Mouse (Mus musculus): ENCODE results near the gene Gm5565. TPM values are rescaled to one million over a fixed set of nuclear protein-coding genes. Genes with fewer than 3 reads are reported as not detected.
"Not testable (repeated sequence)": the region's sequence is repeated elsewhere in the genome, so short reads cannot be mapped to it uniquely, and the experiment has no call there.

Gene Gm5565
- polyA plus RNA-seq, 1 experiment from 2014 or later, result not detected

DNA sequence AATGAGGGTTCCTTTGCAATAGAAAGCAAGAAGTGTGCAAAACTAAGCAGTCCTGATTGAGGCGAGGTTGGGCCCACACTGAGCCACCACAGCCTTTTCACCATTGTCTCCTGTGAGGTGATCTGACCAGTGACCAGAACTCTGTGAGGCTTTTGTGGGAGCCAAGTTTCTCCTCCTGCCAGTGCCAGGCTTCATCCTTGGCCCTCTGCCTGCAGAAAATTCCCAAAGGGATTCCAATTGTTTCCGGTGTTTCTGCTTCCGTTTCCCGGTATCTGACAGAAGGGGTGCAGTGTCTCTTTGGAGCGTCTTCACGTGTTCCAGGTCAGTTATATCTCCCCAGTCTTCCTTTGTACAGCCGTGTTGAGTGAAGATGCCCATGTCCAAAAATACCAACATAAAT is 28.4 kb upstream of the Gm5565 start:
- Histone ChIP-seq H3K4me2 (ENCODE audit: low read depth, low read length) (no peak overlapping the region), H3K9me3 (replicated peaks; ENCODE audit: control insufficient read depth, low read length) (no peaks in the 10 kb centered on the region), H3K27ac (ENCODE audit: low read length) (no peak overlapping the region), H3K4me1 (ENCODE audit: control insufficient read depth, insufficient read depth, low read length) (no peaks in the 10 kb centered on the region), H3K4me3 (replicated peaks; ENCODE audit: low read length) (no peak overlapping the region), H3K9ac (ENCODE audit: low read length) (no peak overlapping the region), H3K36me3 (ENCODE audit: control insufficient read depth, insufficient read depth, low read length) (no peaks in the 10 kb centered on the region), H3K27me3 (ENCODE audit: control insufficient read depth, insufficient read depth, low read length) (no peaks in the 10 kb centered on the region)
- ATAC-seq (ENCODE audit: insufficient read depth, low FRiP score), result no peak
- WGBS, result 87% methylated on average over 7 of the region's 7 CpGs

DNA sequence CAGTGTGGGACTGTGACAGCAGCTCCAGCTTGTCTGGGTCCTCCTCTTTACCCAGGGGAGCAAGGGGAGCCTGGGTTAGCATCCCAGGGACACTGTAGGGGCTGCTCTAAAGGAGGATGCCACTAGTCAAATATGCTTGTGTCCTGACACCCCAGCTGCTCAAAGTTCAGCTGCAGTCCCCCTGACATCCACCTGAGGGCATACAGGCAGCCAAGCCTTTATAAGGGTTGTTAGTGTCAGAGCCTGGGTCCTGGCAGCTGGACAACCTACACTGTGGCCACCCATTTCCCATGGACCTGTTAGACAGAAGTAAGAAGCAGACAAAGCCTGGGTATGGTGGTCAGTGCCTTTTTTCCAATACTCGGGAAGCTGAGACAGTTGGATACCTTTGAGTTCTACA is 27.8 kb upstream of the Gm5565 start:
- no peaks in the 10 kb centered on the region for H3K36me3 ChIP-seq (ENCODE audit: control insufficient read depth, insufficient read depth, low read length)
- WGBS, result 84% methylated on average over 1 of the region's 1 CpGs
- no peaks in the 10 kb centered on the region for H3K4me1 ChIP-seq (ENCODE audit: control insufficient read depth, insufficient read depth, low read length)
- no peaks in the 10 kb centered on the region for H3K27me3 ChIP-seq (ENCODE audit: control insufficient read depth, insufficient read depth, low read length)
- H3K9ac ChIP-seq (ENCODE audit: low read length), result no peak overlapping the region
- no peaks in the 10 kb centered on the region for H3K9me3 ChIP-seq (replicated peaks; ENCODE audit: control insufficient read depth, low read length)
- H3K4me3 ChIP-seq (replicated peaks; ENCODE audit: low read length), result no peak overlapping the region
- no peak overlapping the region for H3K27ac ChIP-seq (ENCODE audit: low read length)
- no peak for ATAC-seq (ENCODE audit: insufficient read depth, low FRiP score)
- H3K4me2 ChIP-seq (ENCODE audit: low read depth, low read length), result no peak overlapping the region

DNA sequence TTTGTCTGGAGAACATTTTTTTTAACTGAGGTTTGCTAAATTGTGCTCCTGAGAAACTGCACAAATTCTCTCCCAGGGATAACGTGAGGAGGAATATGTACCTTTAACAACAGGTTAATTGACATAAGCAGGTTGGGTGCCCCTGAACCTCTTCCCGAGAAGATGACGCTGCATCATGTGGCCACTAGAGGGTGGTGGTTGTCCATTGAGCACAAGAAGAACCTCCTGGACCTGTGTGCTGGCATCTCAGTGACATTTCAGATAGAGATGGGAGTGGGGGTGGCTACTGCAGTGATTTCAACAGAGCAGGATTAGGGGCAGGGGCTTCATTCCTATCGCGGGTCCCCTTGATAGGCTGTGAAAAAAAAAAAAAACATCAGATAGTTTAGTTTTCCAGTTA is 27.1 kb upstream of the Gm5565 start:
- H3K27me3 ChIP-seq (ENCODE audit: control insufficient read depth, insufficient read depth, low read length); H3K4me3 ChIP-seq (replicated peaks; ENCODE audit: low read length); H3K36me3 ChIP-seq (ENCODE audit: control insufficient read depth, insufficient read depth, low read length); H3K4me2 ChIP-seq (ENCODE audit: low read depth, low read length); H3K4me1 ChIP-seq (ENCODE audit: control insufficient read depth, insufficient read depth, low read length); ATAC-seq (ENCODE audit: insufficient read depth, low FRiP score); H3K27ac ChIP-seq (ENCODE audit: low read length); H3K9me3 ChIP-seq (replicated peaks; ENCODE audit: control insufficient read depth, low read length); H3K9ac ChIP-seq (ENCODE audit: low read length): not testable (repeated sequence)
- WGBS, result 22% methylated on average over 5 of the region's 5 CpGs

DNA sequence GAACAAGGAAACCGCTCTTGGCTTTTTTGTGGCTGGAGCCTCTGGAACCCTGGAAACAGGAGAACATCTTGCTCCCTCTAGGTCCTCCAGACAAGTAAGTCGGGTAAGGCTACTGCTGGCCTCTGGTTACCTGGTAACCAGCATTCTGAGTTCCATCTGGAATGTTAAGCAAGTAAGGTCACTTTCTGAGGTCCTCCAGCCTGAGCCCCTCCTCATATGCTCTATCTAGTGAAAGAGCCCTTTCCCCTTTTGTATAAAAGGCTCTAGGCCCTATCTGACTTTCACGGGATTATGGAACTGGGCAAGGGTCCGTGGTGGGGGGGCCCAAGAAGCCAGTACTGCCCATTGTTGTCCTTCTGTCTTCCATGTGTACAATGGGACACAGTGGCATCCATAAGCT is 24.9 kb upstream of the Gm5565 start, which contains the start of gene 1700001J03Rik:
1700001J03Rik (minus strand) TSS at position 101 of the 400 bp plus-strand sequence.
- H3K4me3 ChIP-seq (replicated peaks; ENCODE audit: low read length); H3K9me3 ChIP-seq (replicated peaks; ENCODE audit: control insufficient read depth, low read length); ATAC-seq (ENCODE audit: insufficient read depth, low FRiP score); H3K9ac ChIP-seq (ENCODE audit: low read length); H3K36me3 ChIP-seq (ENCODE audit: control insufficient read depth, insufficient read depth, low read length); H3K27ac ChIP-seq (ENCODE audit: low read length); H3K4me2 ChIP-seq (ENCODE audit: low read depth, low read length); H3K27me3 ChIP-seq (ENCODE audit: control insufficient read depth, insufficient read depth, low read length); H3K4me1 ChIP-seq (ENCODE audit: control insufficient read depth, insufficient read depth, low read length): not testable (repeated sequence)
- whole genome bisulfite sequencing, result 74% methylated on average over 4 of the region's 4 CpGs

DNA sequence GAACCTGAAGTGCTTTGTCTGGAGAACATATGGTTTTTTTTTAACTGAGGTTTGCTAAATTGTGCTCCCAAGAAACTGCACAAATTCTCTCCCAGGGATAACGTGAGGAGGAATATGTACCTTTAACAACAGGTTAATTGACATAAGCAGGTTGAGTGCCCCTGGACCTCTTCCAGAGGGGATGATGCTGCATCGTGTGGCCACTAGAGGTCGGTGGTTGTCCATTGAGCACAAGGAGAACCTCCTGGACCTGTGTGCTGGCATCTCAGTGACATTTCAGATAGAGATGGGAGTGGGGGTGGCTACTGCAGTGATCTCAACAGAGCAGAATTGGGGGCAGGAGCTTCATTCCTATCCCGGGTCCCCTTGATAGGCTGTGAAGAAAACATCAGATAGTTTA is 12.4 kb upstream of the Gm5565 start:
- H3K4me3 ChIP-seq (replicated peaks; ENCODE audit: low read length); H3K4me2 ChIP-seq (ENCODE audit: low read depth, low read length); H3K27me3 ChIP-seq (ENCODE audit: control insufficient read depth, insufficient read depth, low read length); H3K27ac ChIP-seq (ENCODE audit: low read length); H3K9ac ChIP-seq (ENCODE audit: low read length); H3K9me3 ChIP-seq (replicated peaks; ENCODE audit: control insufficient read depth, low read length); ATAC-seq (ENCODE audit: insufficient read depth, low FRiP score); H3K36me3 ChIP-seq (ENCODE audit: control insufficient read depth, insufficient read depth, low read length); H3K4me1 ChIP-seq (ENCODE audit: control insufficient read depth, insufficient read depth, low read length): not testable (repeated sequence)
- WGBS, result 50% methylated on average over 4 of the region's 4 CpGs

DNA sequence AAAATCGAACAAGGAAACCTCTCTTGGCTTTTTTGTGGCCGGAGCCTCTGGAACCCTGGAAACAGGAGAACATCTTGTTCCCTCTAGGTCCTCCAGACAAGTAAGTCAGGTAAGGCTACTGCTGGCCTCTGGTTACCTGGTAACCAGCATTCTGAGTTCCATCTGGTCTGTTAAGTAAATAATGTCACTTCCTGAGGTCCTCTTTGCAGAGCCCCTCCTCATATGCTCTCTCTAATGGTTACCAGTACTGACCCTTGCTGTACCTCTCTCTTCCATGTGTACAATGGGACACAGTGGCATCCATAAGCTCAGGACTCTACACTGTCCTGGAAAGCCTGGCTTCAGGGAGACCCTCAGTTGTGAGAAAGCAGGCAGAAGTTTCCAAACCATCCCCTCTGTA is 10.3 kb upstream of the Gm5565 start, which contains the start of gene Gm6309:
Gm6309 (minus strand) TSS at position 101 of the 400 bp plus-strand sequence.
- not testable (repeated sequence) for H3K9me3 ChIP-seq (replicated peaks; ENCODE audit: control insufficient read depth, low read length); H3K27ac ChIP-seq (ENCODE audit: low read length); H3K4me1 ChIP-seq (ENCODE audit: control insufficient read depth, insufficient read depth, low read length); H3K27me3 ChIP-seq (ENCODE audit: control insufficient read depth, insufficient read depth, low read length); ATAC-seq (ENCODE audit: insufficient read depth, low FRiP score); H3K4me3 ChIP-seq (replicated peaks; ENCODE audit: low read length); H3K9ac ChIP-seq (ENCODE audit: low read length); H3K36me3 ChIP-seq (ENCODE audit: control insufficient read depth, insufficient read depth, low read length); H3K4me2 ChIP-seq (ENCODE audit: low read depth, low read length)
- 75% methylated on average over 2 of the region's 2 CpGs for WGBS

DNA sequence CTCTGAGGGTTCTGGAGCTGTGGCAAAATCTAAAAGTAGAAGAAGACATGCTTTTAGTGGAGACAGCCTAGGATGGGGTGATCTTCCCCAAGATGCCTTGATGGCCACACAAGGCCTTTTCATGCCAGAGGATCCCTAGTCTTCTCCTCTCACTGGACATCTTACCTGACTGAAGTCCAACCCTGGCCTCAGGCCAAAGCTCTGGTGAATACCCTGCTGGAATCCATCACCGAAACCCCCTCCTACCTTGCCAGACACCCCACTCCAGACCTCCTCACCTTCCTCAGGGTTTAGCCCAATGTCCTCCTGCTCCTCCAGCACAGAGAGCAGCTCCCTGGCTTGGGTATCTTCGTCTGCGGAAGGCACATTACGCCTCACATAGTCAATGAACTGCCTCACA is 2.0 kb downstream of the Gm5565 start:
- H3K27ac ChIP-seq (ENCODE audit: low read length), result not testable (repeated sequence)

DNA sequence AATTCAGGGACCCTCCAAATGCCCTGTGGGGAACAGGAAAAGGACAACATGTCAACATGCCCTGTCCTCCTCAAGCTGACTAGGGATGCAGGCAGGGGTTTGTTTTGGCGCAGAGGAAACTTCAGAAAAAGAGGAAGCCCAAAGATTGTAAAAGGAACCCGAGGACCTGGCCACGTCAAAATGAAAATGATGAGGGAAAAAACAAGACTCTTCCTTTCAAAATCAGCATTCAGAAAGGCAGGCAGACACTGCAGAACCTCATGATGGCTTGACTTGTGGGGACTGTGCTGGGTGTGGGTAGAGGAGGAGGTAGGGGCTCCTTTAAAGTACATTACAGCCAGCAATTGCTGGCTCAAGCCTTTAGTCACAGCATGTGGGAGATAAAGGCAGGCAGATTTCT is 9.9 kb downstream of the Gm5565 start:
- WGBS, result 75% methylated on average over 3 of the region's 3 CpGs
- Histone ChIP-seq H3K4me3 (replicated peaks; ENCODE audit: low read length) (no peak overlapping the region), H3K9ac (ENCODE audit: low read length) (no peak overlapping the region), H3K4me1 (ENCODE audit: control insufficient read depth, insufficient read depth, low read length) (no peaks in the 10 kb centered on the region), H3K27me3 (ENCODE audit: control insufficient read depth, insufficient read depth, low read length) (no peaks in the 10 kb centered on the region), H3K4me2 (ENCODE audit: low read depth, low read length) (no peak overlapping the region), H3K9me3 (replicated peaks; ENCODE audit: control insufficient read depth, low read length) (no peaks in the 10 kb centered on the region), H3K36me3 (ENCODE audit: control insufficient read depth, insufficient read depth, low read length) (no peaks in the 10 kb centered on the region), H3K27ac (ENCODE audit: low read length) (no peak overlapping the region)
- ATAC-seq (ENCODE audit: insufficient read depth, low FRiP score), result no peak

More for the DNA sequence above, 2.0 kb downstream of the Gm5565 start:
- H3K9me3 ChIP-seq (replicated peaks; ENCODE audit: control insufficient read depth, low read length); H3K9ac ChIP-seq (ENCODE audit: low read length); H3K27me3 ChIP-seq (ENCODE audit: control insufficient read depth, insufficient read depth, low read length); H3K4me3 ChIP-seq (replicated peaks; ENCODE audit: low read length); H3K4me2 ChIP-seq (ENCODE audit: low read depth, low read length); H3K36me3 ChIP-seq (ENCODE audit: control insufficient read depth, insufficient read depth, low read length); H3K4me1 ChIP-seq (ENCODE audit: control insufficient read depth, insufficient read depth, low read length); ATAC-seq (ENCODE audit: insufficient read depth, low FRiP score): not testable (repeated sequence)
- whole genome bisulfite sequencing, result 87% methylated on average over 4 of the region's 4 CpGs

DNA sequence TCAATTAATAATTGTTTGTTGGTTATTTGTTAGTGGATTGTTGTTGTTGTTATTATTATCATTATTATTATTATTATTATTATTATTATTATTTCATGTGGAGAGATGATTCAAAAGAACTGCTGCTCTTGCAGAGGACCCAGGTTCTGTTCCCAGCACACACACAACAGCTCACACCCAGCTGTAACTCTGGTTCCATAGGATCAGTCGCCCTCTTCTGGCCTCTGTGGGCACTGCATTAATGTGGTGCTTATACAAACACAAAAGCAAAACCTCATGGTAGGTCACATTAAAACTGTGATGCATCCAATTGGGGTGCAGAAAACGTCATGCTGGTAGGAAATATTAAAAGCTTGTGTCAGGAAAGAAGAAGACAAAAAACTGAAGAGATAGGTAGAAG is 12.4 kb downstream of the Gm5565 start:
- Histone ChIP-seq H3K4me1 (ENCODE audit: control insufficient read depth, insufficient read depth, low read length) (no peaks in the 10 kb centered on the region), H3K4me2 (ENCODE audit: low read depth, low read length) (no peak overlapping the region), H3K4me3 (replicated peaks; ENCODE audit: low read length) (no peak overlapping the region), H3K9ac (ENCODE audit: low read length) (no peak overlapping the region), H3K9me3 (replicated peaks; ENCODE audit: control insufficient read depth, low read length) (no peaks in the 10 kb centered on the region), H3K27ac (ENCODE audit: low read length) (no peak overlapping the region), H3K36me3 (ENCODE audit: control insufficient read depth, insufficient read depth, low read length) (no peaks in the 10 kb centered on the region), H3K27me3 (ENCODE audit: control insufficient read depth, insufficient read depth, low read length) (no peaks in the 10 kb centered on the region)
- no peak for ATAC-seq (ENCODE audit: insufficient read depth, low FRiP score)
- WGBS, result 38% methylated on average over 2 of the region's 2 CpGs

Measured in stomach, embryonic 16.5 days (tissue).